Mouse (Mus musculus) B cell, adult (primary cell): Measurements from ENCODE around the gene Hdac8. TPM values are rescaled to one million over a fixed set of nuclear protein-coding genes. Genes with fewer than 3 reads are reported as not detected.

Experiments
- total RNA-seq: library from RNA; stranded (reverse); gene quantifications from 4 replicates; pipeline ENCODE4 v1.2.4, GENCODE M21; 2023; ENCODE audit not compliant: inconsistent age

The Hdac8 gene
- total RNA-seq = 11.8 to 17.2 TPM (median 12.7 TPM) in 4 replicates

DNA sequence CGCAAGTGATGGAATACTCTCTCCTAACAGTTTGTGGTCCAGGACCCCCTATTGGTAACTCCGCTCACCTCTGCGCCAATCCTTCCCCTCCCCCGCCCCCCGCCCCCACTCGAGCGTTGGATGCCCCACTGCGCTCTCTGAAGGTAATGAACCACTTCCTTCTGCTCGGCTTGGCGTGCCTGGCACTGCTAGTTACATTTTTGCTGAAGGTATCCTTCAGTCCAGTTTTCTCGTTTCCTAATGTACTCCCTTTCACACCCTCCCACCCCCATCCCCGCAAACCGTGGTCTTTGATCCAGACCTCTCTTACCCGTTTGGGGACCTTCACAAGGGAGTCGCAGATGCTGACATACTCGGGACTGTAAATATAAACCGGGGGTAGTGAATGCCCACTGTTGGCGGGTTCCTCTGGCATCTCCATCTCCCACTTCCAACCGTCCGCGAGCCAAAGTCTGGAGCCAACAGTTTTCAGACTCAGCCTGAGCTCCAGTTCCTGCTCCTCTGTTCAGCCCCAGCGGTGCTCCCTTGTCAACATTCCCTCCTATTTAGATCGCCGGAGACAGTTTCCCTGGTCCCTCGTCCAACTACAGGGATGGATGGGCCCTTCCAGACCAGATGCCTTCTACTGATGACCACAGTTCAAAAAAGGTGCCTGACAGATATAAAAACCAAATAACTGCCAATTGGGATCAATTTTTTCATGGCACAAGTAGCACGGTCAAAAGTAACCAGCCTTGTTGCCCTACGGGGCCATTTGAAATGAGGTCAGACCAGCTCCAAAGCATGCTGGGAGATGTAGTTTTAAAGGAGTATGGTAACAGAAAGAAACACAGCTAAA lies at the start of gene Hdac8:
TSS of gene Hdac8 (minus strand) at position 716 of the 838 bp plus-strand sequence.

DNA sequence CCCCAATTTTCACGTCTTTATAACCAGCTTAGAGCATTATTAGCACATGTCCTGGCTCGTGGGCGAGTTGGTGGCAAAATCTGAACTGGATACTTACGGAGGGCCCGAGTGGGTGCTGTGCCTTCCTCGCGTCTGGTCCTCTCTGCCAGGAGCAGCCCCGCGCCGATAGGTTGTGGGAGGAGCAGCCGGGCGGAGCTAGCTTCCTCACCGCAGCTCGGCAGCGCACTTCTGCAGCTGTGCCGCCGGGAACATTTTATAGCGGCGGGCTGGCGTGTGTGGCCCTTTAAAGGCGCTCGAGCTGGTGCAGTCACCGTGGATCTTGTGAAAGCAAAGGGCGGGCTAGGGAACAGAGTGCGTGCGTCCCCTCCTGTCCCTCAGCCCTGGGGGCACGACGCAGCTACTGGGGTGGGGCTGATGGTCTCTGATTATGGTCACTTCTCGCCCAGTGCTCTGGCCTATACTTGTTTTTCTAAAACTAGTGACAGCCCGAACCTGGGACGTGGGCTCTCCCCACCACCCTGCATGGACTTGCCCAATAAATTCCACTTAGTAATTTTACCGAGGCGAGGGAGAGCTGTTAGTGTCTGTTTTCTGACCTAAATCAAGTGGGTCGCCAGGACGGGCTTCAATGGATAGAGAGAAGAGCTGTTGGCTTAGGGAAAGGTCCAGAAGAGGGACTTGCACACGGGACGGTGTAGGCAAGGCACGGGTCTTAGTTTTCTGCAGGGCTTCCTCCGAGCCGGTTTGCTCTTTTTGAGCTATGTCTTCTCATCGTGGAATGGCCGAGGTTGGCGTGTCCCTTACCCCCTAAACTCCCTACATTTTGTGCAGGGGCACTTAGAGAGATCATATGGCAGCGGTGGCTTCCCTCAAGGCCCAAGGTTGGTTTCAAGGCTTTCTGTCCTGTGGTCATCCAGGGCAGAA lies 253.0 kb downstream of the Hdac8 start, which contains the start of gene Cited1:
TSS of gene Cited1 (minus strand) at position 245 of the 924 bp plus-strand sequence.

Other genes with a start within 250 kb of the Hdac8 start
- gene Phka1, start 138.9 kb upstream of the Hdac8 start, total RNA-seq = 17.1 to 19.4 TPM (median 17.8 TPM) in 4 replicates
- not detected in 4 replicates for gene Gm3880, start 181.6 kb upstream of the Hdac8 start, total RNA-seq
- gene Gm9112, start 202.3 kb upstream of the Hdac8 start, total RNA-seq = not detected in 4 replicates
- not detected in 4 replicates for gene Dmrtc1b, start 202.5 kb upstream of the Hdac8 start, total RNA-seq